Mouse (Mus musculus) heart, embryonic 12.5 days (tissue): Measurements from ENCODE around the gene Ppp1cc. TPM values are rescaled to one million over a fixed set of nuclear protein-coding genes. Genes with fewer than 3 reads are reported as not detected.
A peak's percentile ranks its signal among the peaks of the same experiment; 100 is the strongest.

Experiments
- ATAC-seq: fragments of 200-750 bp; cut with Nextera tagmentation; 2 replicates; pipeline ENCODE4 v1.8.0; 2017; ENCODE audit warnings: moderate TSS enrichment, moderate library complexity; ENCODE audit not compliant: insufficient number of reproducible peaks, low FRiP score
- H3K27ac ChIP-seq: fragments of 300-500 bp; sonication (generic); 2 replicates; pipeline ENCODE4 v1.5.1; 2016; ENCODE audit warnings: mild to moderate bottlenecking, moderate library complexity; ENCODE audit not compliant: poor library complexity, severe bottlenecking
- H3K27me3 ChIP-seq: fragments of 300-500 bp; sonication (generic); replicated peaks from 2 replicates; pipeline ENCODE4 v1.6.1; 2016; ENCODE audit warnings: mild to moderate bottlenecking, moderate library complexity
- H3K36me3 ChIP-seq: fragments of 300-500 bp; sonication (generic); 2 replicates; pipeline ENCODE4 v1.6.1; 2016; ENCODE audit warnings: mild to moderate bottlenecking, moderate library complexity
- H3K4me1 ChIP-seq: fragments of 300-500 bp; sonication (generic); replicated peaks from 2 replicates; pipeline ENCODE4 v1.6.1; 2016; ENCODE audit warnings: mild to moderate bottlenecking
- H3K4me2 ChIP-seq: fragments of 300-500 bp; sonication (generic); 2 replicates; pipeline ENCODE4 v1.6.1; 2016; ENCODE audit warnings: mild to moderate bottlenecking, moderate library complexity
- H3K4me3 ChIP-seq: fragments of 300-500 bp; sonication (generic); 2 replicates; pipeline ENCODE4 v1.5.1; 2016; ENCODE audit warnings: mild to moderate bottlenecking
- H3K9ac ChIP-seq: fragments of 300-500 bp; sonication (generic); 2 replicates; pipeline ENCODE4 v1.6.1; 2016; ENCODE audit warnings: mild to moderate bottlenecking, moderate library complexity
- H3K9me3 ChIP-seq: fragments of 300-500 bp; sonication (generic); replicated peaks from 2 replicates; pipeline ENCODE4 v1.6.1; 2016; ENCODE audit warnings: mild to moderate bottlenecking, moderate library complexity
- WGBS: fragments of 180-500 bp; shearing (Covaris S2); methylation state at CpG from one replicate; pipeline ENCODE4 v1.1.7; 2016; 5-methylcytosine and 5-hydroxymethylcytosine counted together
- polyA plus RNA-seq: library from polyadenylated mRNA; unstranded; fragments of >200 nt; fragmentation: Nextera tagmentation; extraction: Ambion mirVana; gene quantifications from 2 replicates; pipeline ENCODE4 v1.2.1, GENCODE M21; 2016

Gene Ppp1cc
- polyA plus RNA-seq = 222 and 230 TPM in 2 replicates

- H3K9me3 ChIP-seq = no peaks in the 10 kb centered on the region
- ATAC-seq = peak; percentile 95
- H3K27ac ChIP-seq = peak within 1 kb of the TSS; percentile 87
- H3K4me3 ChIP-seq = peak within 1 kb of the TSS; percentile 86
- peaks cover 19% of the 10 kb centered on the region for H3K36me3 ChIP-seq
- peak within 1 kb of the TSS; percentile 92 for H3K9ac ChIP-seq
- peak within 1 kb of the TSS; percentile 84 for H3K4me2 ChIP-seq
- peaks cover 49% of the 10 kb centered on the region for H3K4me1 ChIP-seq
- no peaks in the 10 kb centered on the region for H3K27me3 ChIP-seq
- under 1% methylated on average over 48 of the region's 54 CpGs for WGBS
Measured at GRCm38 (mm10) chr5:122157827-122158381, at the start of gene Ppp1cc. Gene Ppp1cc (plus strand): TSS chr5:122158278.

DNA sequence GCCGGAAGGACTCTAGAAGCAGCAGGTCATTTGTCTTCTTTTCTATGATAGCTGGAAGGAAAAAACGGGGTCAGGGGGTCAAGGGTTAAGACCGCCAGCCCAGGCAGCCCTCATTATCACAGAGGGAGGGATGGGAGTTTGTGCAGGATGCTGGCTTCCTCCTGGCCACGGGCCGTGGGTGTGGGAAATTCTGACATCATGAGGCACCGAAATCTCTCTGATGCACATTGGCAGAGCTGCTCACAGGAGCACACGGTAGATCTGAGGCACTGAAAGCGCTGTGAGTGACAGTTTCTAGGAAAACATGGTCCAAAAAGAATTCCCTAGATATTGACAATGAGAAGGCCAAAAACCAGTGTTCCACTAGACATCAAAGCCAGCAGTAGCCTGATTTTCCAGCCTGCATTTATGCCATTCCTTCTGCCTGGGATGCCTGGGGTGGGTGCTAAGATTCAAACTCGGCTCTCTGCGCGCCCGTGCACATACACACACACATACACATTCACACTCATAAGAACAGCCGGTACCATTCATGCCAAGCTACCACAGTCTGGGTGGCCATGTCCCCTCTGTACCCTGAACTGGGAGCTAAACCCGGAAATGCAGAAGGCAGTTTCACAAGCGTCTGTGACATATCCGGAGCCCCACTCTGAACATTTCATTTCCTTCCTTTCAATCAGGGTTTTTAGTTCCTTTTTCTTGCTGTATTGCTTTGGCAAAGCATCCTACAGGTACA lies 48.6 kb upstream of the Ppp1cc start:
- WGBS = 35% methylated on average over 16 of the region's 16 CpGs
- Histone ChIP-seq H3K4me2 (no peak overlapping the region), H3K36me3 (peaks cover 32% of the 10 kb centered on the region), H3K27ac (peak overlapping the region; percentile 80), H3K9me3 (no peaks in the 10 kb centered on the region), H3K27me3 (no peaks in the 10 kb centered on the region), H3K4me3 (no peak overlapping the region), H3K9ac (no peak overlapping the region), H3K4me1 (peaks cover 15% of the 10 kb centered on the region)
- ATAC-seq = peak; percentile 24; the same call in 1 of the 2 replicates

DNA sequence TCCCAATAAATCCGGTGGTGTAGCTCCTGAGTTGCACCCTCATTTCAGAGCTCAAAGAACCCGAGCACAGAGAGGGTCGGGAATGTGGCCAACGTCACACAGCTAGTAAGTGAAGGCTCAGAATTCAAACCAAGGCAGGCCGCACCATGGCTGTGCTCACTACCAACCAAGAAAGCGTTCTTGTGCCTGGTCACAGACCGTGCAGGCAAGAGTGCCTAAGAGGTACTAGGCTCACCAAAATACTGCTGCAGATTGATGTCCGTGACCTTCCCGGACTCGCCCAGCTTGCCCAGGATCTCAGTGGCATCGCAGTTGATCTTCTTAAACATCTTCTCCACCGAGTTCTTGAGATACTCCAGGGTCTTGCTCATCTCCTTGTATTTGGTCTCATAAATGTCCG lies 47.5 kb upstream of the Ppp1cc start:
- H3K4me3 ChIP-seq = no peak overlapping the region
- H3K36me3 ChIP-seq = peaks cover 23% of the 10 kb centered on the region
- H3K4me2 ChIP-seq = no peak overlapping the region
- ATAC-seq = 0 out of 2 replicates have a peak, but pooled peaks have one; percentile 9
- no peak overlapping the region for H3K9ac ChIP-seq
- 76% methylated on average over 13 of the region's 13 CpGs for whole genome bisulfite sequencing
- H3K27me3 ChIP-seq = no peaks in the 10 kb centered on the region
- 0 out of 2 replicates have a peak overlapping the region, but pooled peaks have one; percentile 59 for H3K27ac ChIP-seq
- no peaks in the 10 kb centered on the region for H3K9me3 ChIP-seq
- H3K4me1 ChIP-seq = peaks cover 14% of the 10 kb centered on the region

- H3K27me3 ChIP-seq = no peaks in the 10 kb centered on the region
- H3K4me2 ChIP-seq = no peak overlapping the region
- peaks cover 14% of the 10 kb centered on the region for H3K4me1 ChIP-seq
- no peak overlapping the region for H3K4me3 ChIP-seq
- peak; percentile 18; the same call in 1 of the 2 replicates for ATAC-seq
- H3K27ac ChIP-seq = peak overlapping the region; percentile 59; the same call in 1 of the 2 replicates
- peaks cover 4% of the 10 kb centered on the region; the same call in 1 of the 2 replicates for H3K9me3 ChIP-seq
- peaks cover 16% of the 10 kb centered on the region for H3K36me3 ChIP-seq
- H3K9ac ChIP-seq = no peak overlapping the region
- 50% methylated on average over 26 of the region's 26 CpGs for WGBS
Measured at GRCm38 (mm10) chr5:122111091-122111932, 46.8 kb upstream of the Ppp1cc start.

DNA sequence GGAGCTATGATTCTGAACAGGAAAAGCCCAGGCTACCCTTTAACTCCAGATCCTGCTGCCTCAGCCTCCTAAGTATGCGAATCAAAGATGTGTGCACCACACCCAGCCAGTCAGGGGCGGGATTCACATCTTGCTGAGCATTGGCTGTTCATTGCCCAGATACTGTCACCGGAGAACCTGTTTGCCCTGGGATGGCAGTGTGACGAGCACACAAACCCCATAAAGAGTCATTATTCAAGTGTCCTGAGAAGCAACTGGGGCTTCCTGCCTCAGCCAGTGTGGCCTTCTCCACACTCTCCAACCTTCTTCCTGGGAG lies 46.2 kb upstream of the Ppp1cc start:
- Histone ChIP-seq H3K4me3 (no peak overlapping the region), H3K4me1 (peaks cover 14% of the 10 kb centered on the region), H3K4me2 (no peak overlapping the region), H3K27me3 (no peaks in the 10 kb centered on the region), H3K9ac (no peak overlapping the region), H3K36me3 (peaks cover 11% of the 10 kb centered on the region), H3K27ac (peak overlapping the region; percentile 59; the same call in 1 of the 2 replicates), H3K9me3 (peaks cover 5% of the 10 kb centered on the region; the same call in 1 of the 2 replicates)
- 41% methylated on average over 4 of the region's 4 CpGs for WGBS
- no peak for ATAC-seq

DNA sequence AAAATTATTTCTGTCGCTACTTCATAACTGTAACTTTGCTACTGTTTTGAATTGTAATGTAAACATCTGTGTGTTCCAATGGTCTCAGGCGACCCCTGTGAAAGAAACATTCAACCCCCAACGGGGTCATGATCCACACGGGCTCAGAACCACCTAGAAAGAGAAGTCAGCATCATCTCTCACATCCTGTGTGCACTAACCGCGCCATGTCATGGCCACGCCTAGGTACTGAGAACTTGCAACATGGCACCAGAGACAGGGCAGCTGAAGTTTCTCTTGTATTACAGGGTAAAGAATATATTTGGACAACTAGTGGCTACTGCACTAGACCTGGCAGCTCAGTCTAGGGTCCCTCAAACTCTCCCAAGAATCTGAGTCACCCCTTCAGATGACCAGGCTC lies 44.6 kb upstream of the Ppp1cc start:
- WGBS = 77% methylated on average over 7 of the region's 7 CpGs
- Histone ChIP-seq H3K36me3 (no peaks in the 10 kb centered on the region), H3K27me3 (no peaks in the 10 kb centered on the region), H3K4me2 (no peak overlapping the region), H3K9ac (no peak overlapping the region), H3K27ac (no peak overlapping the region), H3K4me1 (peaks cover 5% of the 10 kb centered on the region), H3K9me3 (peaks cover 5% of the 10 kb centered on the region; the same call in 1 of the 2 replicates), H3K4me3 (no peak overlapping the region)
- no peak for ATAC-seq

GRCm38 (mm10) chr5:122114176-122114575 lies 43.9 kb upstream of the Ppp1cc start:
- no peak overlapping the region for H3K9ac ChIP-seq
- WGBS = 2% methylated on average over 2 of the region's 2 CpGs

DNA sequence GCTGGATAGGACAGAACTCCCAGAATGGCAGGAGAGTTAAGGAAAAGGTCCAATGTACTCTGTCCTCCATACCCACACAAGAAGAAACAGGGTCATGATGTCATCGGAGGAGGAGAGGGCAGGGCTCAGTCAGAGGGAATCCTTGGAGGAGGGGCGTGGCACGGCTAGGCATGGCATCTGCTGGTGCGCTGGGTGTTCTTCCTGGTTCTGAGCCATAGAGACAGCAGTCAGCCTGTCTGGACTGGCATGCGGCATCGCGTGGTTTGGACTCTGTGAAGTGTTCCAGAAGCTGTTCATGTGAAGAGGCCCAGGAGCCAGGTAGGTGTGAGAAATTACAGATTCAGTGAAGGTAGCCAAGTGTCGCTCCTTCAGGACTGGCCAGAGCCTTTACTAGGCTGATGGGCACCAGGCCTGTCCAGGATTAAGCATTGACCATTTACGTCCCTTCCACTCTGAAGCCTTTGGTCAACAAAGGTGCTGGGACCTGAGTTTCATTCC lies 42.8 kb upstream of the Ppp1cc start:
- no peak overlapping the region for H3K4me3 ChIP-seq
- H3K36me3 ChIP-seq = no peaks in the 10 kb centered on the region
- H3K27me3 ChIP-seq = no peaks in the 10 kb centered on the region
- H3K9me3 ChIP-seq = peaks cover 5% of the 10 kb centered on the region; the same call in 1 of the 2 replicates
- H3K27ac ChIP-seq = no peak overlapping the region
- 93% methylated on average over 9 of the region's 9 CpGs for WGBS
- ATAC-seq = no peak
- H3K4me1 ChIP-seq = no peaks in the 10 kb centered on the region; the same call in 1 of the 2 replicates
- H3K9ac ChIP-seq = no peak overlapping the region
- no peak overlapping the region for H3K4me2 ChIP-seq

More at GRCm38 (mm10) chr5:122114176-122114575, 43.9 kb upstream of the Ppp1cc start:
- Histone ChIP-seq H3K36me3 (no peaks in the 10 kb centered on the region), H3K9me3 (peaks cover 5% of the 10 kb centered on the region; the same call in 1 of the 2 replicates), H3K4me2 (no peak overlapping the region), H3K4me1 (peaks cover 2% of the 10 kb centered on the region), H3K4me3 (no peak overlapping the region), H3K27me3 (no peaks in the 10 kb centered on the region), H3K27ac (no peak overlapping the region)
- no peak for ATAC-seq

DNA sequence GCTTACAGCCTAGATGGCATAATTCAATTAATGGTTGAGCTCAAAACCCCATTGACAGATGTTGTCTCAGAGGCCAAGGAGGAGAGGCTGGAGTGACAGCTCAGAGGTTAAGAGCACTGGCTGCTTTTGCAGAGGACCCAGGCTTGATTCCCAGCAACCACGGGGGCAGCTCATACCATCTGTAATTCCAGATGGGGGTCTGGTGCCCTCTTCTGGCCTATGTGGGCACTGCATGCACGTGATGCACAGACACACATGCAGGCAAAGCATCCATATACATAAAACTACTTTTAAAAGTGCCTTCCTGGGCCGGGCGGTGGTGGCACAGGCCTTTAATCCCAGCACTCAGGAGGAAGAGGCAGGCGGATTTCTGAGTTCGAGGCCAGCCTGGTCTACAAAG lies 41.8 kb upstream of the Ppp1cc start:
- ATAC-seq = no peak
- WGBS = 77% methylated on average over 6 of the region's 6 CpGs

GRCm38 (mm10) chr5:122125211-122125760 lies 32.8 kb upstream of the Ppp1cc start:
- Histone ChIP-seq H3K9me3 (no peaks in the 10 kb centered on the region; the same call in 1 of the 2 replicates), H3K4me1 (peaks cover 3% of the 10 kb centered on the region; the same call in 1 of the 2 replicates), H3K27ac (no peak overlapping the region), H3K9ac (no peak overlapping the region), H3K4me3 (no peak overlapping the region), H3K36me3 (no peaks in the 10 kb centered on the region), H3K27me3 (0 out of 2 replicates have a peak, but pooled peaks cover 5% of the 10 kb centered on the region), H3K4me2 (no peak overlapping the region)
- WGBS = 66% methylated on average over 8 of the region's 8 CpGs
- no peak for ATAC-seq

More for the DNA sequence above, 41.8 kb upstream of the Ppp1cc start:
- no peaks in the 10 kb centered on the region; the same call in 1 of the 2 replicates for H3K4me1 ChIP-seq
- H3K27ac ChIP-seq = no peak overlapping the region
- H3K9me3 ChIP-seq = peaks cover 5% of the 10 kb centered on the region; the same call in 1 of the 2 replicates
- no peak overlapping the region for H3K9ac ChIP-seq
- no peaks in the 10 kb centered on the region for H3K27me3 ChIP-seq
- no peak overlapping the region for H3K4me3 ChIP-seq
- H3K4me2 ChIP-seq = no peak overlapping the region
- H3K36me3 ChIP-seq = no peaks in the 10 kb centered on the region
